Mouse (Mus musculus) C2C12 (cell line): ENCODE data around the gene BC037034.

ENCODE experiments used
- CEBPB ChIP-seq: IDR thresholded peaks from one replicate; pipeline ENCODE4 v1.6.1; 2011; ENCODE audit warnings: low read depth, mild to moderate bottlenecking, control low read depth, moderate library complexity
- CTCF ChIP-seq: IDR thresholded peaks from one replicate; pipeline ENCODE4 v1.5.1; 2011; ENCODE audit not compliant: control insufficient read depth, insufficient read depth, insufficient read length
- FOSL1 ChIP-seq: IDR thresholded peaks from one replicate; pipeline ENCODE4 v1.8.0; 2011; ENCODE audit warnings: mild to moderate bottlenecking, low read length; ENCODE audit not compliant: poor library complexity, insufficient read depth, severe bottlenecking
- MAX ChIP-seq: IDR thresholded peaks from one replicate; pipeline ENCODE4 v1.6.1; 2011; ENCODE audit warnings: mild to moderate bottlenecking, control low read depth
- MYOD1 ChIP-seq: IDR thresholded peaks from one replicate; pipeline ENCODE4 v1.6.1; 2011; ENCODE audit warnings: low read depth; ENCODE audit not compliant: control insufficient read depth, insufficient read length
- MYOG ChIP-seq: IDR thresholded peaks from one replicate; pipeline ENCODE4 v1.6.1; 2011; ENCODE audit not compliant: control insufficient read depth, insufficient read length; ENCODE audit errors: extremely low read depth
- USF1 ChIP-seq: IDR thresholded peaks from one replicate; pipeline ENCODE4 v1.6.1; 2011; ENCODE audit warnings: low read depth, mild to moderate bottlenecking, control low read depth, moderate library complexity

- no peak for TF ChIP-seq MAX
- no peak for TF ChIP-seq CEBPB
- TF ChIP-seq CTCF: no peak
- TF ChIP-seq MYOD1: no peak
- peak; percentile 23 for TF ChIP-seq USF1
- no peak for TF ChIP-seq MYOG
- TF ChIP-seq FOSL1: no peak
Observed at GRCm38 (mm10) chr5:138279585-138280424, 16.0 kb upstream of the BC037034 start, which contains the start of the genes Gm43720, Gpc2 and Stag3.
